Mouse (Mus musculus) midbrain, embryonic 13.5 days (tissue): Measurements from ENCODE around the gene Gprin3. TPM values are rescaled to one million over a fixed set of nuclear protein-coding genes. Genes with fewer than 3 reads are reported as not detected.

ENCODE experiments used
- ATAC-seq: fragments of 200-750 bp; cut with Nextera tagmentation; 2 replicates; pipeline ENCODE4 v1.8.0; 2017; ENCODE audit warnings: mild to moderate bottlenecking, moderate TSS enrichment, moderate library complexity
- H3K27ac ChIP-seq: fragments of 300-500 bp; sonication (generic); 2 replicates; pipeline ENCODE4 v1.5.1; 2015; ENCODE audit warnings: inconsistent platforms, mild to moderate bottlenecking, moderate library complexity
- H3K27me3 ChIP-seq: fragments of 300-500 bp; sonication (generic); 2 replicates; pipeline ENCODE4 v1.6.1; 2015; ENCODE audit warnings: mild to moderate bottlenecking, inconsistent platforms
- H3K36me3 ChIP-seq: fragments of 300-500 bp; sonication (generic); 2 replicates; pipeline ENCODE4 v1.6.1; 2015; ENCODE audit warnings: mild to moderate bottlenecking, inconsistent platforms
- H3K4me1 ChIP-seq: fragments of 300-500 bp; sonication (generic); replicated peaks from 2 replicates; pipeline ENCODE4 v1.6.1; 2015; ENCODE audit warnings: inconsistent platforms
- H3K4me2 ChIP-seq: fragments of 300-500 bp; sonication (generic); replicated peaks from 2 replicates; pipeline ENCODE4 v1.6.1; 2015; ENCODE audit warnings: moderate library complexity, mild to moderate bottlenecking, inconsistent platforms
- H3K4me3 ChIP-seq: fragments of 300-500 bp; sonication (generic); replicated peaks from 2 replicates; pipeline ENCODE4 v1.5.1; 2015; ENCODE audit warnings: mild to moderate bottlenecking, inconsistent platforms
- H3K9ac ChIP-seq: fragments of 300-500 bp; sonication (generic); replicated peaks from 2 replicates; pipeline ENCODE4 v1.6.1; 2015; ENCODE audit warnings: mild to moderate bottlenecking, inconsistent platforms
- H3K9me3 ChIP-seq: fragments of 300-500 bp; sonication (generic); 2 replicates; pipeline ENCODE4 v1.6.1; 2016; ENCODE audit warnings: mild to moderate bottlenecking, inconsistent platforms
- WGBS: fragments of 180-500 bp; shearing (Covaris S2); methylation state at CpG from one replicate; pipeline ENCODE4 v1.1.7; 2015; 5-methylcytosine and 5-hydroxymethylcytosine counted together
- polyA plus RNA-seq: library from polyadenylated mRNA; unstranded; fragments of >200 nt; fragmentation: Nextera tagmentation; extraction: Ambion mirVana; gene quantifications from 2 replicates; pipeline ENCODE4 v1.2.1, GENCODE M21; 2015

Gprin3 gene
- polyA plus RNA-seq, 1 experiment from 2014 or later: 2.2 TPM

DNA sequence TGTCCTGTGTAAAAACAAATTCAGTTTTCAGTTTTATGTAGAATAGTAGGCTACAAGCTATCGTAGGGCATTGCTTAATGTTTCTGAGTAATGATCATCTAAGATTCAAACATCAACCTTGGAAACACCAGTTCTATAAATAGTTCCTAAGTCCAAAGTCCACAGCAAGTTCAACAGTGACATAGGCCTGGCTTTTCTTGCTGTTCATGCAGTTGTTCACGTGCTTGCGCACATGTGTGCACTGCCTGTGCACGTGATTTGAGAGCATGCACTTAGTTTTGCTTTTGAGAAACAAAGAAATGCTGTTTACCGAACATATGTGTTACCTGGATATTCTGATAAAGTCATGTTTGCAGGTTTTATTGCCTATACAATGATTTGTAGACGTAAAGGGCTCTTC is 11.3 kb downstream of the Gprin3 start:
- Histone ChIP-seq H3K4me1 (peaks cover 8% of the 10 kb centered on the region), H3K27me3 (no peaks in the 10 kb centered on the region), H3K4me2 (no peak overlapping the region), H3K4me3 (no peak overlapping the region), H3K9me3 (no peaks in the 10 kb centered on the region), H3K36me3 (no peaks in the 10 kb centered on the region), H3K9ac (no peak overlapping the region), H3K27ac (no peak overlapping the region)
- 94% methylated on average over 6 of the region's 6 CpGs for WGBS
- ATAC-seq: no peak

GRCm38 (mm10) chr6:59412417-59413346 is 13.4 kb downstream of the Gprin3 start:
- 51% methylated on average over 13 of the region's 13 CpGs for WGBS
- H3K36me3 ChIP-seq: no peaks in the 10 kb centered on the region
- no peak overlapping the region for H3K4me2 ChIP-seq
- no peaks in the 10 kb centered on the region for H3K27me3 ChIP-seq
- no peak overlapping the region for H3K9ac ChIP-seq
- peaks cover 8% of the 10 kb centered on the region for H3K4me1 ChIP-seq
- ATAC-seq: 0 out of 2 replicates have a peak, but pooled peaks have one; percentile 58
- no peaks in the 10 kb centered on the region for H3K9me3 ChIP-seq
- no peak overlapping the region for H3K4me3 ChIP-seq
- H3K27ac ChIP-seq: no peak overlapping the region

DNA sequence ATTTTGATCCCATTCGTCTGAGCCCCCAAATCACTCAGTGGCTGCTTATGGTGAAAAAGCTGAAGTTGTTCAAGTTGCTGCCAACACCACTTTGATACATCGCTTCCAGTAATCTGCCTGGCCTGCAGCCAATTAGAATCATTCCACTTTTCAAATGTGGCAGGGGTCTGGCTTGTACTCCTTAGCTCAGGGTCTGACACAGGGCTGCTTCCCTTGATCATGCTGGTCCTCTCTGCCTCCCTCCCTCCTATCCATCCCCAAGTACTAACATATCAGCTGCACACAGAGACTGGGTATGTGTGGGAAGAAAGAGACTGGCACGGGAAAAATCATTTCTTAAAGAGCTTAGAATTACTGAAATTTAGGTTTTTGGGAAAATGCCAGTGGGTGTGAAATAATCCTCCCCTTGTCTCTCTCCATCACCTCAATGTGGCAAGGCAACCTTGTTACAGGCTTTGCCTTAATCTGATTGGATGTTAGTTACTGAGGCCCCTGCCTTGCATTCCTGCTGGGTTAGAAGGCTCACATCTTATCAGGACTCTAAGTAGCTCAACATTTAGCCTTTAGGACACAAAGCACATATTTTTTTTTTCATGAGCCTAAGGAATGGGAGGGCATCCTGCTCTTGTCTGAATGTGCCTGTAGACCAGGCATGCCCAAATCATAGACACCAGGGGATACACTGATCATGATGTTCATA is 16.9 kb downstream of the Gprin3 start:
- no peak for ATAC-seq
- H3K27ac ChIP-seq: no peak overlapping the region
- 69% methylated on average over 3 of the region's 3 CpGs for WGBS
- H3K4me2 ChIP-seq: no peak overlapping the region
- no peak overlapping the region for H3K4me3 ChIP-seq
- H3K27me3 ChIP-seq: no peaks in the 10 kb centered on the region
- H3K36me3 ChIP-seq: no peaks in the 10 kb centered on the region
- H3K9me3 ChIP-seq: no peaks in the 10 kb centered on the region
- no peak overlapping the region for H3K9ac ChIP-seq
- peaks cover 8% of the 10 kb centered on the region for H3K4me1 ChIP-seq

- Histone ChIP-seq H3K27me3 (no peaks in the 10 kb centered on the region), H3K4me2 (no peak overlapping the region), H3K4me1 (0 out of 2 replicates have a peak, but pooled peaks cover 2% of the 10 kb centered on the region), H3K4me3 (no peak overlapping the region), H3K9me3 (no peaks in the 10 kb centered on the region), H3K9ac (no peak overlapping the region), H3K27ac (no peak overlapping the region), H3K36me3 (no peaks in the 10 kb centered on the region)
- 87% methylated on average over 4 of the region's 4 CpGs for WGBS
- no peak for ATAC-seq
Observed at GRCm38 (mm10) chr6:59407482-59407997, 18.6 kb downstream of the Gprin3 start.

GRCm38 (mm10) chr6:59390208-59390607 is 35.9 kb downstream of the Gprin3 start:
- Histone ChIP-seq H3K27me3 (no peaks in the 10 kb centered on the region), H3K27ac (no peak overlapping the region), H3K4me1 (no peaks in the 10 kb centered on the region), H3K9ac (no peak overlapping the region), H3K9me3 (no peaks in the 10 kb centered on the region), H3K4me3 (no peak overlapping the region), H3K4me2 (no peak overlapping the region), H3K36me3 (no peaks in the 10 kb centered on the region)
- no peak for ATAC-seq
- WGBS: 89% methylated on average over 3 of the region's 3 CpGs

- no peaks in the 10 kb centered on the region for H3K36me3 ChIP-seq
- no peak overlapping the region for H3K27ac ChIP-seq
- H3K4me1 ChIP-seq: no peaks in the 10 kb centered on the region
- H3K9ac ChIP-seq: no peak overlapping the region
- no peak overlapping the region for H3K4me3 ChIP-seq
- no peaks in the 10 kb centered on the region for H3K9me3 ChIP-seq
- H3K4me2 ChIP-seq: no peak overlapping the region
- ATAC-seq: no peak
- no peaks in the 10 kb centered on the region for H3K27me3 ChIP-seq
Observed at GRCm38 (mm10) chr6:59365300-59365699, 60.8 kb downstream of the Gprin3 start.

DNA sequence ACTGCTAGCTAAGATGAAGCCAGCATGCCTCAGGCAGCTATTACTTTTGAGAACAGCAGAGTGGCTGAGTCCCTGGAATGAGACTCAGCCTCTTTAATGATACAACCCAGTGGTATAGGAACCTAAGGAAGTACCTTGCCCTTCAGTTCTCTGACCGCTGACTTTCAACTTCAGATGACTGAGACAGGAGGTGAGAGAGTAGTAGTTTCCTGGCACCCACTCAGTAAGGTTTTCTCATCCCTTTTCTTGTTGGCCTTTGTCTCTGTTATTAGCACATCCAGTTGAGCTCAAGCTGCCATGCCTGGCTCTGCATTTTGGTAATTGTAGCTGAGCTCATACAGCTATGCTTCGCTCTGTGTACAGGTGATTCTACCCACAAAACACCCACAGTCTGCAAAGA is 62.8 kb downstream of the Gprin3 start:
- H3K9me3 ChIP-seq: no peaks in the 10 kb centered on the region
- H3K4me2 ChIP-seq: no peak overlapping the region
- no peak for ATAC-seq
- WGBS: 98% methylated on average over 2 of the region's 2 CpGs
- no peaks in the 10 kb centered on the region for H3K36me3 ChIP-seq
- H3K27me3 ChIP-seq: no peaks in the 10 kb centered on the region
- H3K4me1 ChIP-seq: no peaks in the 10 kb centered on the region
- H3K9ac ChIP-seq: no peak overlapping the region
- no peak overlapping the region for H3K27ac ChIP-seq
- no peak overlapping the region for H3K4me3 ChIP-seq

DNA sequence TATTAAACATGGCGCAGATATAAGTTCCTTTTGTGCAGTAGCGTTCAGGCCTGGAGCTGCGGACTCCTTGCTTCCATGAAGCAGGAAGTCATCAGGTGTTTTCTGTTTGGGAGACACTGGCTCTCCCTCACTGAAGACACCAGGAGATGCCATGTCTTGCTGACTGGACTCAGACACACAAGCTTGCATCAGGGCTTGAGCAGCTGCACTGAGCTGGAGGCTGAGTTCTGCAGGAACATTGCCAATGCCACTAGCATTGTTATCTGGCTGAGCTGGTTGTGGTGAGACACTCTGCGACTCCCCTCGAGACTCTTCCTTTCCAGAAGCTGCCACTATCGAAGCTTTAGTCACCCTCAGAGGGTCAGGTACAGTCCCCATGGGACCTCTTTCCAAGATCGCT is 71.2 kb downstream of the Gprin3 start:
- ATAC-seq: no peak
- Histone ChIP-seq H3K9me3 (no peaks in the 10 kb centered on the region), H3K4me1 (no peaks in the 10 kb centered on the region), H3K9ac (no peak overlapping the region), H3K27me3 (no peaks in the 10 kb centered on the region), H3K4me3 (no peak overlapping the region), H3K4me2 (no peak overlapping the region), H3K36me3 (no peaks in the 10 kb centered on the region), H3K27ac (no peak overlapping the region)
- 95% methylated on average over 7 of the region's 7 CpGs for WGBS

GRCm38 (mm10) chr6:59351108-59351789 is 74.8 kb downstream of the Gprin3 start:
- WGBS: 90% methylated on average over 5 of the region's 5 CpGs
- no peak for ATAC-seq
- no peaks in the 10 kb centered on the region for H3K27me3 ChIP-seq
- H3K9ac ChIP-seq: no peak overlapping the region
- H3K4me2 ChIP-seq: no peak overlapping the region
- H3K4me1 ChIP-seq: no peaks in the 10 kb centered on the region
- H3K36me3 ChIP-seq: no peaks in the 10 kb centered on the region
- no peaks in the 10 kb centered on the region for H3K9me3 ChIP-seq
- no peak overlapping the region for H3K27ac ChIP-seq
- H3K4me3 ChIP-seq: no peak overlapping the region

DNA sequence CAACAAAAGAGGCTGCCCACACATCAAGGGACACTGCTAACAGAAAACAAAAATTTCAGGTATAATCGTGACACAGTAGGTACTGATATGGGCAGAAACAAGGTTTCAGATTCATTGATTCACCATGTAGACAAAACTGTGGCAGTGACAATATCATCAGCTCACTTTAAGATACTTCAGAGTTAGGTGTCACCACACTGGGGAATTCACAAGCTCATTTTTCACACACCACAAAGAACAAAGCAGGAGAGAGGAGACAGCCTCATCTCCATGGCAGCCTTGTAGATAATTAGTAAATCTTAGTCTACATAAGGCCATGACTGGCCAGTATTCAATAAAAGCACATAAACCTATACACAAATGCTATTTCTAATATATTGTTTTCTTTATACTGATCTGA is 77.4 kb downstream of the Gprin3 start:
- ATAC-seq: no peak
- WGBS: 84% methylated on average over 1 of the region's 1 CpGs
- H3K27ac ChIP-seq: no peak overlapping the region
- H3K36me3 ChIP-seq: no peaks in the 10 kb centered on the region
- H3K4me2 ChIP-seq: no peak overlapping the region
- no peaks in the 10 kb centered on the region for H3K9me3 ChIP-seq
- H3K4me1 ChIP-seq: no peaks in the 10 kb centered on the region
- H3K9ac ChIP-seq: no peak overlapping the region
- no peak overlapping the region for H3K4me3 ChIP-seq
- H3K27me3 ChIP-seq: no peaks in the 10 kb centered on the region

DNA sequence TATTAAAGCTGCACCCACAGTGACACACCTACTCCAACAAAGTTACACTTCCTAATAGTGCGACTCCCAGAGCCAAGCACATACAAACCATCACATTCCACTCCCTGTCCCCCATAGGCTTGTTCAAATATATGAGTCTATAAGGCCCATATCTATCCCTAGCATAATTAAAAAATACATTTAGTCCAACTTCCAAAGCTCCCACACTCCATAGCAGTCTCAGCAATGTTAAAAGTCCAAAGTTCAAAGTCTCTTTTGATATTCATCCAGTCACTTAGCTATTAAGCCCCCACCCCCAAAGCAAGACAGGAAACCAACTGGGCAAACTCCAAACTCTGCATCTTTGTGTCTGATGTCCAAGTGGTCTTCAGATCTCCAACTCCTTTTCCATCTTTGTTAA is 84.9 kb downstream of the Gprin3 start:
- Histone ChIP-seq H3K4me1 (no peaks in the 10 kb centered on the region), H3K36me3 (no peaks in the 10 kb centered on the region), H3K27me3 (no peaks in the 10 kb centered on the region), H3K9ac (no peak overlapping the region), H3K4me2 (no peak overlapping the region), H3K27ac (no peak overlapping the region), H3K9me3 (no peaks in the 10 kb centered on the region), H3K4me3 (no peak overlapping the region)
- WGBS: 86% methylated on average over 1 of the region's 1 CpGs
- no peak for ATAC-seq

DNA sequence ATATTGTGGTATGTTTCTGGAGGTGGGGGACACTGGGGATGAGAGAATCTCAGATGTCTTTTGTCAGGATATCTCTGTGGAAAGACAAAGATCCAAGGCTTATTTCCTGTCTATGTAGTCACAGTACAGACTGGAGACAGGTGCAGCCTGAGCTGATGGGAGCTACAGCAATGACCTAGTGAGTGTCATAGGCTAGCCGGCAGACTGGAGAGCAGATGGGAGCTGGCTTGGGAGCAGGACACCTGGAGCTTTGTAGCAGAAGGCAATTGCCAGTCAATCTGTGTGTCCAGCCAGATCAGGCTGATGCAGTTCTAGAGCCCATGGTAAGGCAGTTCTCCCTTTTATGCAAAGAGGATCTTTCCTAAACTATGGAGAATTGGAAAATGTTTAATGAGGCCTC is 97.8 kb downstream of the Gprin3 start:
- Histone ChIP-seq H3K4me3 (no peak overlapping the region), H3K27ac (no peak overlapping the region), H3K36me3 (no peaks in the 10 kb centered on the region), H3K4me2 (no peak overlapping the region), H3K27me3 (no peaks in the 10 kb centered on the region), H3K9ac (no peak overlapping the region), H3K9me3 (no peaks in the 10 kb centered on the region), H3K4me1 (no peaks in the 10 kb centered on the region)
- 80% methylated on average over 1 of the region's 1 CpGs for WGBS
- ATAC-seq: no peak
